Mouse (Mus musculus) neural tube, embryonic 15.5 days (tissue): Measurements from ENCODE around the gene Egfem1. TPM values are rescaled to one million over a fixed set of nuclear protein-coding genes. Genes with fewer than 3 reads are reported as not detected.

Experiments used
- ATAC-seq: fragments of 200-750 bp; cut with Nextera tagmentation; 2 replicates; pipeline ENCODE4 v1.8.0; 2017; ENCODE audit warnings: mild to moderate bottlenecking, moderate TSS enrichment, moderate library complexity; ENCODE audit not compliant: low FRiP score
- H3K27ac ChIP-seq: fragments of 300-500 bp; sonication (generic); replicated peaks from 2 replicates; pipeline ENCODE4 v1.5.1; 2015; ENCODE audit warnings: mild to moderate bottlenecking, inconsistent platforms
- H3K27me3 ChIP-seq: fragments of 300-500 bp; sonication (generic); replicated peaks from 2 replicates; pipeline ENCODE4 v1.6.1; 2015; ENCODE audit warnings: inconsistent platforms
- H3K36me3 ChIP-seq: fragments of 300-500 bp; sonication (generic); 2 replicates; pipeline ENCODE4 v1.6.1; 2015; ENCODE audit warnings: inconsistent platforms
- H3K4me1 ChIP-seq: fragments of 300-500 bp; sonication (generic); 2 replicates; pipeline ENCODE4 v1.6.1; 2015; ENCODE audit warnings: inconsistent platforms
- H3K4me2 ChIP-seq: fragments of 300-500 bp; sonication (generic); 2 replicates; pipeline ENCODE4 v1.6.1; 2015; ENCODE audit warnings: inconsistent platforms, mild to moderate bottlenecking, moderate library complexity
- H3K4me3 ChIP-seq: fragments of 300-500 bp; sonication (generic); replicated peaks from 2 replicates; pipeline ENCODE4 v1.5.1; 2015; ENCODE audit warnings: mild to moderate bottlenecking, inconsistent platforms
- H3K9ac ChIP-seq: fragments of 300-500 bp; sonication (generic); replicated peaks from 2 replicates; pipeline ENCODE4 v1.6.1; 2015; ENCODE audit warnings: mild to moderate bottlenecking, inconsistent platforms
- H3K9me3 ChIP-seq: fragments of 300-500 bp; sonication (generic); replicated peaks from 2 replicates; pipeline ENCODE4 v1.6.1; 2016; ENCODE audit warnings: inconsistent platforms
- WGBS: fragments of 180-500 bp; shearing (Covaris S2); methylation state at CpG from one replicate; pipeline ENCODE4 v1.1.7; 2015; ENCODE audit warnings: mixed read lengths; 5-methylcytosine and 5-hydroxymethylcytosine counted together
- polyA plus RNA-seq: library from polyadenylated mRNA; unstranded; fragments of >200 nt; fragmentation: Nextera tagmentation; extraction: Ambion mirVana; gene quantifications from 2 replicates; pipeline ENCODE4 v1.2.1, GENCODE M21; 2015

Gene Egfem1
- polyA plus RNA-seq, 1 experiment from 2014 or later = 5.1 TPM

- no peaks in the 10 kb centered on the region for H3K27me3 ChIP-seq
- ATAC-seq = no peak
- H3K9me3 ChIP-seq = no peaks in the 10 kb centered on the region
- H3K4me1 ChIP-seq = no peaks in the 10 kb centered on the region
- no peak overlapping the region for H3K4me3 ChIP-seq
- H3K4me2 ChIP-seq = no peak overlapping the region
- 56% methylated on average over 8 of the region's 8 CpGs for WGBS
- no peaks in the 10 kb centered on the region for H3K36me3 ChIP-seq
- H3K27ac ChIP-seq = no peak overlapping the region
- no peak overlapping the region for H3K9ac ChIP-seq
Observed at GRCm38 (mm10) chr3:29366907-29367306, 285.1 kb downstream of the Egfem1 start.

GRCm38 (mm10) chr3:29370519-29370918 is 288.7 kb downstream of the Egfem1 start:
- 77% methylated on average over 5 of the region's 5 CpGs for WGBS

GRCm38 (mm10) chr3:29381255-29381654 is 299.4 kb downstream of the Egfem1 start:
- H3K9me3 ChIP-seq = no peaks in the 10 kb centered on the region
- H3K9ac ChIP-seq = no peak overlapping the region
- H3K4me3 ChIP-seq = no peak overlapping the region
- no peaks in the 10 kb centered on the region for H3K27me3 ChIP-seq
- WGBS = 62% methylated on average over 2 of the region's 2 CpGs
- no peaks in the 10 kb centered on the region for H3K4me1 ChIP-seq
- no peaks in the 10 kb centered on the region for H3K36me3 ChIP-seq
- no peak overlapping the region for H3K4me2 ChIP-seq
- H3K27ac ChIP-seq = no peak overlapping the region
- ATAC-seq = peak; percentile 47

More at GRCm38 (mm10) chr3:29370519-29370918, 288.7 kb downstream of the Egfem1 start:
- Histone ChIP-seq H3K4me1 (no peaks in the 10 kb centered on the region), H3K4me2 (no peak overlapping the region), H3K27me3 (no peaks in the 10 kb centered on the region), H3K4me3 (no peak overlapping the region), H3K9me3 (no peaks in the 10 kb centered on the region), H3K36me3 (no peaks in the 10 kb centered on the region), H3K9ac (no peak overlapping the region), H3K27ac (no peak overlapping the region)
- no peak for ATAC-seq

- Histone ChIP-seq H3K36me3 (no peaks in the 10 kb centered on the region), H3K4me2 (no peak overlapping the region), H3K27me3 (no peaks in the 10 kb centered on the region), H3K9ac (no peak overlapping the region), H3K4me3 (no peak overlapping the region), H3K4me1 (no peaks in the 10 kb centered on the region), H3K9me3 (no peaks in the 10 kb centered on the region), H3K27ac (no peak overlapping the region)
- WGBS = 80% methylated on average over 3 of the region's 3 CpGs
- no peak for ATAC-seq
Observed at GRCm38 (mm10) chr3:29399064-29399463, 317.2 kb downstream of the Egfem1 start.

- ATAC-seq = no peak
- H3K36me3 ChIP-seq = no peaks in the 10 kb centered on the region
- H3K4me1 ChIP-seq = no peaks in the 10 kb centered on the region
- no peak overlapping the region for H3K27ac ChIP-seq
- H3K9me3 ChIP-seq = no peaks in the 10 kb centered on the region
- no peak overlapping the region for H3K4me2 ChIP-seq
- 94% methylated on average over 2 of the region's 2 CpGs for WGBS
- no peak overlapping the region for H3K9ac ChIP-seq
- H3K4me3 ChIP-seq = no peak overlapping the region
- no peaks in the 10 kb centered on the region for H3K27me3 ChIP-seq
Observed at GRCm38 (mm10) chr3:29421634-29422033, 339.8 kb downstream of the Egfem1 start.

GRCm38 (mm10) chr3:29432109-29433091 is 350.6 kb downstream of the Egfem1 start:
- Histone ChIP-seq H3K36me3 (no peaks in the 10 kb centered on the region), H3K27ac (no peak overlapping the region), H3K27me3 (no peaks in the 10 kb centered on the region), H3K9me3 (no peaks in the 10 kb centered on the region), H3K4me1 (no peaks in the 10 kb centered on the region; the same call in 1 of the 2 replicates), H3K9ac (no peak overlapping the region), H3K4me2 (0 out of 2 replicates have a peak overlapping the region, but pooled peaks have one; percentile 13), H3K4me3 (no peak overlapping the region)
- WGBS = 38% methylated on average over 10 of the region's 10 CpGs
- ATAC-seq = peak; percentile 72; the same call in 1 of the 2 replicates

GRCm38 (mm10) chr3:29443024-29443423 is 361.2 kb downstream of the Egfem1 start:
- Histone ChIP-seq H3K4me1 (0 out of 2 replicates have a peak, but pooled peaks cover 7% of the 10 kb centered on the region), H3K4me2 (no peak overlapping the region), H3K27ac (no peak overlapping the region), H3K9ac (no peak overlapping the region), H3K4me3 (no peak overlapping the region), H3K27me3 (no peaks in the 10 kb centered on the region), H3K36me3 (no peaks in the 10 kb centered on the region), H3K9me3 (no peaks in the 10 kb centered on the region)
- ATAC-seq = no peak
- 83% methylated on average over 6 of the region's 6 CpGs for whole genome bisulfite sequencing

GRCm38 (mm10) chr3:29444661-29445060 is 362.8 kb downstream of the Egfem1 start:
- H3K4me3 ChIP-seq = no peak overlapping the region
- 52% methylated on average over 5 of the region's 5 CpGs for WGBS
- H3K4me1 ChIP-seq = 0 out of 2 replicates have a peak, but pooled peaks cover 7% of the 10 kb centered on the region
- H3K4me2 ChIP-seq = no peak overlapping the region
- H3K9ac ChIP-seq = no peak overlapping the region
- H3K9me3 ChIP-seq = no peaks in the 10 kb centered on the region
- H3K36me3 ChIP-seq = no peaks in the 10 kb centered on the region
- no peaks in the 10 kb centered on the region for H3K27me3 ChIP-seq
- H3K27ac ChIP-seq = no peak overlapping the region
- no peak for ATAC-seq

- WGBS = 63% methylated on average over 3 of the region's 3 CpGs
- no peak overlapping the region for H3K4me2 ChIP-seq
- H3K4me3 ChIP-seq = no peak overlapping the region
- no peaks in the 10 kb centered on the region for H3K9me3 ChIP-seq
- no peaks in the 10 kb centered on the region for H3K27me3 ChIP-seq
- 0 out of 2 replicates have a peak, but pooled peaks cover 7% of the 10 kb centered on the region for H3K4me1 ChIP-seq
- no peak for ATAC-seq
- H3K9ac ChIP-seq = no peak overlapping the region
- no peaks in the 10 kb centered on the region for H3K36me3 ChIP-seq
- H3K27ac ChIP-seq = no peak overlapping the region
Observed at GRCm38 (mm10) chr3:29446081-29446480, 364.3 kb downstream of the Egfem1 start.

- H3K27me3 ChIP-seq = no peaks in the 10 kb centered on the region
- no peak overlapping the region for H3K4me2 ChIP-seq
- H3K9me3 ChIP-seq = no peaks in the 10 kb centered on the region
- ATAC-seq = no peak
- H3K4me1 ChIP-seq = 0 out of 2 replicates have a peak, but pooled peaks cover 5% of the 10 kb centered on the region
- no peak overlapping the region for H3K4me3 ChIP-seq
- H3K27ac ChIP-seq = no peak overlapping the region
- H3K36me3 ChIP-seq = no peaks in the 10 kb centered on the region
- WGBS = 62% methylated on average over 5 of the region's 5 CpGs
- H3K9ac ChIP-seq = no peak overlapping the region
Observed at GRCm38 (mm10) chr3:29448829-29449406, 367.1 kb downstream of the Egfem1 start.

GRCm38 (mm10) chr3:29498211-29498610 is 416.4 kb downstream of the Egfem1 start:
- Histone ChIP-seq H3K4me3 (no peak overlapping the region), H3K36me3 (no peaks in the 10 kb centered on the region), H3K4me1 (peaks cover 6% of the 10 kb centered on the region), H3K27me3 (no peaks in the 10 kb centered on the region), H3K4me2 (no peak overlapping the region), H3K9me3 (no peaks in the 10 kb centered on the region), H3K27ac (no peak overlapping the region), H3K9ac (no peak overlapping the region)
- ATAC-seq = no peak
- WGBS = 77% methylated on average over 2 of the region's 2 CpGs

- no peak for ATAC-seq
- Histone ChIP-seq H3K9ac (no peak overlapping the region), H3K4me1 (peaks cover 6% of the 10 kb centered on the region), H3K4me2 (no peak overlapping the region), H3K4me3 (no peak overlapping the region), H3K27me3 (no peaks in the 10 kb centered on the region), H3K36me3 (no peaks in the 10 kb centered on the region), H3K9me3 (no peaks in the 10 kb centered on the region), H3K27ac (no peak overlapping the region)
- 39% methylated on average over 6 of the region's 6 CpGs for WGBS
Observed at GRCm38 (mm10) chr3:29499188-29499587, 417.4 kb downstream of the Egfem1 start.
